Mouse (Mus musculus) lung, adult 2 months (tissue): ENCODE data around the gene Ndufb4.

Experiments
- CTCF ChIP-seq: fragments of 200-500 bp; IDR thresholded peaks from 2 replicates; pipeline ENCODE4 v1.5.1; 2011; ENCODE audit warnings: mild to moderate bottlenecking, low read length, control low read depth; ENCODE audit not compliant: insufficient read depth
- POLR2A ChIP-seq: fragments of 200-500 bp; IDR thresholded peaks from 2 replicates; pipeline ENCODE4 v1.6.1; 2011; ENCODE audit warnings: low read depth, mild to moderate bottlenecking, control low read depth, low read length, borderline replicate concordance; ENCODE audit errors: extremely low read depth

DNA sequence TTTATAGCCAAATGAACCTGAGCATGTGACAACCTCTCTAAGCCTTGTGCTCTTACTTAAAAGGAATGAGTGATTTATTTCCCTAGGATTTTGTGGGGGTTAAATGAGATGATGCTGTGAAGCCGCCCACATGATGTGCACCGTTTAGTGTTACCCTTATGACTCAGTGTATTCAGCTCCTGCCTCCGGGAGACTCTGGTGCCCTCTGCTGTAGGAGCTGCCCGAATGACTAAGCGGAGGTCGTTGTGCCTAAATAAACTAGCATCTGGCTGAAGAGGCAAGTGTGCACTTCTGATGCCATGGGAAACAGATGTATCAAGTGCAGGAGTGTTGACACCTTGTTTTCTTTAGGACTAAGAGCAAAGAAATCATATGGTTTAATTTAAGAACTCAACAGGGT lies 18.1 kb downstream of the Ndufb4 start:
- no peak for TF ChIP-seq POLR2A
- TF ChIP-seq CTCF, result 0 out of 2 replicates have a peak, but pooled peaks have one; percentile 12
